Mouse (Mus musculus) heart, postnatal 0 days (tissue): ENCODE data around the gene Amer2.

Experiments
- CTCF ChIP-seq: IDR thresholded peaks from 2 replicates; pipeline ENCODE4 v1.5.1; 2016; ENCODE audit warnings: antibody characterized with exemption, control low read depth, low read depth
- EP300 ChIP-seq: IDR thresholded peaks from 2 replicates; pipeline ENCODE4 v1.6.1; 2016; ENCODE audit warnings: antibody characterized with exemption, low read depth

GRCm38 (mm10) chr14:60431515-60431914 is 58.5 kb downstream of the Amer2 start:
- TF ChIP-seq EP300 (no peak), CTCF (no peak)
